Mouse (Mus musculus) myocyte (in vitro differentiated cells): Measurements from ENCODE around the gene Tmem274. TPM values are rescaled to one million over a fixed set of nuclear protein-coding genes. Genes with fewer than 3 reads are reported as not detected.
A peak's percentile ranks its signal among the peaks of the same experiment; 100 is the strongest.

Experiments used
- H3K27me3 ChIP-seq: one replicate; pipeline ENCODE4 v1.6.1; 2011; ENCODE audit not compliant: control insufficient read depth, insufficient read depth, insufficient read length
- H3K36me3 ChIP-seq: one replicate; pipeline ENCODE4 v1.6.1; 2011; ENCODE audit not compliant: control insufficient read depth, insufficient read depth
- H3K4me2 ChIP-seq: one replicate; pipeline ENCODE4 v1.6.1; 2011; ENCODE audit warnings: low read depth, control low read depth
- H3K4me3 ChIP-seq: one replicate; pipeline ENCODE4 v1.5.1; 2011; ENCODE audit warnings: mild to moderate bottlenecking, control low read depth, moderate library complexity
- H3K79me2 ChIP-seq: one replicate; pipeline ENCODE4 v1.6.1; 2011; ENCODE audit not compliant: control insufficient read depth, insufficient read depth
- H3ac ChIP-seq: one replicate; pipeline ENCODE4 v1.6.1; 2011; ENCODE audit not compliant: control insufficient read depth, insufficient read length
- CEBPB ChIP-seq: IDR thresholded peaks from 2 replicates; pipeline ENCODE4 v1.6.1; 2011; ENCODE audit warnings: mild to moderate bottlenecking, moderate library complexity; ENCODE audit not compliant: poor library complexity, insufficient read depth, severe bottlenecking
- E2F4 ChIP-seq: IDR thresholded peaks from one replicate; pipeline ENCODE4 v1.6.1; 2011; ENCODE audit warnings: mild to moderate bottlenecking, control low read depth, moderate library complexity; ENCODE audit not compliant: insufficient read depth
- MAX ChIP-seq: IDR thresholded peaks from one replicate; pipeline ENCODE4 v1.6.1; 2011; ENCODE audit warnings: low read depth, mild to moderate bottlenecking, control low read depth
- MYOD1 ChIP-seq, 3 experiments: IDR thresholded peaks; one replicate each; pipeline ENCODE4 v1.6.1; 2011; ENCODE audit warnings: control low read depth in 2 of 3, low read depth in 2 of 3, mild to moderate bottlenecking in 2 of 3, moderate library complexity in 1 of 3; ENCODE audit not compliant: insufficient read length in 2 of 3, control insufficient read depth in 1 of 3
- MYOG ChIP-seq, 3 experiments: IDR thresholded peaks; one replicate each; pipeline ENCODE4 v1.6.1; 2011; ENCODE audit warnings: control low read depth in 2 of 3, low read depth in 2 of 3, mild to moderate bottlenecking in 2 of 3; ENCODE audit not compliant: insufficient read length in 2 of 3, control insufficient read depth in 1 of 3, insufficient read depth in 1 of 3
- POLR2A ChIP-seq: IDR thresholded peaks from one replicate; pipeline ENCODE4 v1.6.1; 2011; ENCODE audit warnings: low read depth, mild to moderate bottlenecking, control low read depth, moderate library complexity; ENCODE audit not compliant: insufficient read length
- POLR2AphosphoS2 ChIP-seq: IDR thresholded peaks from one replicate; pipeline ENCODE4 v1.6.1; 2011; ENCODE audit warnings: low read depth, control low read depth; ENCODE audit not compliant: insufficient read length
- REST ChIP-seq: IDR thresholded peaks from one replicate; pipeline ENCODE4 v1.6.1; 2011; ENCODE audit warnings: mild to moderate bottlenecking, control low read depth, moderate library complexity; ENCODE audit not compliant: insufficient read depth, insufficient read length
- SRF ChIP-seq: IDR thresholded peaks from one replicate; pipeline ENCODE4 v1.6.1; 2011; ENCODE audit warnings: low read depth; ENCODE audit not compliant: control insufficient read depth, insufficient read length
- TCF12 ChIP-seq: IDR thresholded peaks from one replicate; pipeline ENCODE4 v1.6.1; 2011; ENCODE audit warnings: mild to moderate bottlenecking, control low read depth; ENCODE audit not compliant: poor library complexity, insufficient read depth, severe bottlenecking
- TCF3 ChIP-seq: IDR thresholded peaks from one replicate; pipeline ENCODE4 v1.6.1; 2011; ENCODE audit warnings: low read depth, control low read depth; ENCODE audit not compliant: insufficient read length
- USF1 ChIP-seq: IDR thresholded peaks from one replicate; pipeline ENCODE4 v1.6.1; 2011; ENCODE audit warnings: low read depth, mild to moderate bottlenecking, control low read depth, moderate library complexity
- polyA plus RNA-seq: library from polyadenylated mRNA; unstranded; fragments of >200 nt; fragmentation: generic; extraction: Trizol; gene quantifications from one replicate; pipeline ENCODE4 v1.2.1, GENCODE M21; 2012; ENCODE audit warnings: missing spikeins

The Tmem274 gene
- polyA plus RNA-seq, 1 experiment = not detected

GRCm38 (mm10) chr4:149463435-149463950, 13.7 kb upstream of the Tmem274 start:
- Histone ChIP-seq H3K4me3 (no peak overlapping the region), H3ac (no peak overlapping the region), H3K36me3 (peaks cover 8% of the 10 kb centered on the region), H3K27me3 (no peaks in the 10 kb centered on the region), H3K79me2 (no peaks in the 10 kb centered on the region), H3K4me2 (no peak overlapping the region)
- TF ChIP-seq MAX (no peak), MYOD1 (IDR thresholded peaks at IDR 0.05; ENCODE audit: control insufficient read depth in 1 of 3, insufficient read length in 2 of 3, low read depth in 2 of 3) (no peak), POLR2AphosphoS2 (no peak), SRF (no peak), MYOG (IDR thresholded peaks at IDR 0.05; ENCODE audit: control insufficient read depth in 1 of 3, insufficient read depth in 1 of 3, insufficient read length in 2 of 3, low read depth in 2 of 3) (no peak), CEBPB (no peak), TCF3 (no peak), REST (no peak), TCF12 (no peak), POLR2A (no peak), E2F4 (no peak), USF1 (no peak)

GRCm38 (mm10) chr4:149469557-149469956, 7.6 kb upstream of the Tmem274 start:
- TF ChIP-seq MAX (no peak), USF1 (no peak), MYOG (IDR thresholded peaks at IDR 0.05; ENCODE audit: control insufficient read depth in 1 of 3, insufficient read depth in 1 of 3, insufficient read length in 2 of 3, low read depth in 2 of 3) (no peak), POLR2AphosphoS2 (no peak), TCF3 (no peak)
- no peak overlapping the region for H3K4me2 ChIP-seq
- peaks cover 8% of the 10 kb centered on the region for H3K36me3 ChIP-seq

GRCm38 (mm10) chr4:149475096-149475495, 2.1 kb upstream of the Tmem274 start:
- TF ChIP-seq MAX (no peak), MYOG (IDR thresholded peaks at IDR 0.05; ENCODE audit: control insufficient read depth in 1 of 3, insufficient read depth in 1 of 3, insufficient read length in 2 of 3, low read depth in 2 of 3) (peak in 2 of 3 experiments; percentile 58 to 73), POLR2AphosphoS2 (no peak), MYOD1 (IDR thresholded peaks at IDR 0.05; ENCODE audit: control insufficient read depth in 1 of 3, insufficient read length in 2 of 3, low read depth in 2 of 3) (peak in 2 of 3 experiments; percentile 59 to 60), POLR2A (no peak)
- Histone ChIP-seq H3K4me2 (no peak overlapping the region), H3K79me2 (no peaks in the 10 kb centered on the region), H3K27me3 (no peaks in the 10 kb centered on the region), H3K36me3 (no peaks in the 10 kb centered on the region), H3K4me3 (no peak overlapping the region), H3ac (no peak overlapping the region)

More at GRCm38 (mm10) chr4:149469557-149469956, 7.6 kb upstream of the Tmem274 start:
- no peaks in the 10 kb centered on the region for H3K79me2 ChIP-seq
- no peak overlapping the region for H3ac ChIP-seq
- H3K27me3 ChIP-seq = no peaks in the 10 kb centered on the region
- H3K4me3 ChIP-seq = no peak overlapping the region

- H3K36me3 ChIP-seq = peaks cover 9% of the 10 kb centered on the region
- H3K4me3 ChIP-seq = peak overlapping the region; percentile 91
- TF ChIP-seq TCF12 (no peak), USF1 (no peak), CEBPB (no peak), SRF (no peak), TCF3 (no peak)
- H3K79me2 ChIP-seq = peaks cover 36% of the 10 kb centered on the region
- H3K4me2 ChIP-seq = peak overlapping the region; percentile 97
- H3ac ChIP-seq = peak overlapping the region; percentile 67
- no peaks in the 10 kb centered on the region for H3K27me3 ChIP-seq
Observed at GRCm38 (mm10) chr4:149484566-149484965, 7.4 kb downstream of the Tmem274 start.

- peak within 1 kb of the TSS; percentile 91 for H3K4me3 ChIP-seq
- peaks cover 16% of the 10 kb centered on the region for H3K36me3 ChIP-seq
- H3K4me2 ChIP-seq = peak within 1 kb of the TSS; percentile 97
- H3K27me3 ChIP-seq = no peaks in the 10 kb centered on the region
- H3K79me2 ChIP-seq = peaks cover 36% of the 10 kb centered on the region
- H3ac ChIP-seq = peak within 1 kb of the TSS; percentile 67
- peak in 2 of 3 experiments; percentile 23 to 57 for TF ChIP-seq MYOG (IDR thresholded peaks at IDR 0.05; ENCODE audit: control insufficient read depth in 1 of 3, insufficient read depth in 1 of 3, insufficient read length in 2 of 3, low read depth in 2 of 3)
- no peak for TF ChIP-seq CEBPB
- TF ChIP-seq MYOD1 (IDR thresholded peaks at IDR 0.05; ENCODE audit: control insufficient read depth in 1 of 3, insufficient read length in 2 of 3, low read depth in 2 of 3) = peak in 1 of 3 experiments; percentile 34
- peak; percentile 60 for TF ChIP-seq POLR2A
- peak; percentile 58 for TF ChIP-seq SRF
Observed at GRCm38 (mm10) chr4:149485053-149485824, 8.1 kb downstream of the Tmem274 start, which contains the start of the genes Nmnat1 and Lzic. Nmnat1 (minus strand) TSS chr4:149485202. Lzic (plus strand) TSS chr4:149485229.
